Comparison of ENCODE assay signal across 11 mouse cellular contexts in genomic region chr9:32445789-32446188, GRCm38 (mm10).
A peak's percentile ranks its signal among the peaks of the same experiment; 100 is the strongest.
DNase-seq lines count a peak whose midpoint lies in the region; ATAC-seq and TF ChIP-seq lines count a peak whose summit lies in the region.
"Had no signal": no experiment of that assay in that cellular context is flagged by ENCODE, and none has a peak within 500 bp of the region (broad histone marks: within the 10 kb centered on the region; RNA-seq: fewer than 3 reads in every experiment).

No protein-coding gene starts in this region.

- TF ChIP-seq CTCF in heart, postnatal 0 days (IDR thresholded peaks at IDR 0.05; ENCODE audit: low read depth), result peak; percentile 41

- no peaks in the 10 kb centered on the region for H3K4me1 ChIP-seq in heart, postnatal 0 days (ENCODE audit: control insufficient read depth, insufficient read depth)
- 0 out of 2 replicates have a peak, but pooled peaks cover 10% of the 10 kb centered on the region for H3K4me1 ChIP-seq in heart, embryonic 10.5 days
- H3K4me1 ChIP-seq: stomach, embryonic 15.5 days had no signal

- H3K36me3 ChIP-seq in heart, postnatal 0 days (replicated peaks; ENCODE audit: control insufficient read depth, insufficient read depth, low read length), result 0 out of 2 replicates have a peak, but pooled peaks cover 6% of the 10 kb centered on the region
- H3K36me3 ChIP-seq in heart, embryonic 10.5 days, result peaks cover 10% of the 10 kb centered on the region
- H3K36me3 ChIP-seq: stomach, embryonic 15.5 days had no signal

- 59% methylated on average over 3 of the region's 3 CpGs for WGBS in heart, postnatal 0 days
- 55% methylated on average over 3 of the region's 3 CpGs for WGBS in heart, embryonic 10.5 days

- no peaks in the 10 kb centered on the region for H3K27me3 ChIP-seq in heart, postnatal 0 days (ENCODE audit: control insufficient read depth, insufficient read depth, low read length)
- no peaks in the 10 kb centered on the region for H3K27me3 ChIP-seq in heart, embryonic 10.5 days (ENCODE audit: insufficient read depth, poor library complexity, severe bottlenecking)
- H3K27me3 ChIP-seq: heart, embryonic 15.5 days; stomach, embryonic 15.5 days had no signal

- H3K4me3 ChIP-seq in heart, postnatal 0 days (ENCODE audit: low read depth, low read length), result no peak overlapping the region
- no peak overlapping the region for H3K4me3 ChIP-seq in heart, embryonic 10.5 days
- H3K4me3 ChIP-seq: heart, embryonic 15.5 days; stomach, embryonic 15.5 days had no signal

- H3K9me3 ChIP-seq in heart, postnatal 0 days (replicated peaks; ENCODE audit: control insufficient read depth, low read length), result no peaks in the 10 kb centered on the region
- no peaks in the 10 kb centered on the region for H3K9me3 ChIP-seq in heart, embryonic 10.5 days
- H3K9me3 ChIP-seq: heart, embryonic 15.5 days; stomach, embryonic 15.5 days had no signal

- H3K9ac ChIP-seq in heart, postnatal 0 days (replicated peaks; ENCODE audit: low read depth, low read length), result no peak overlapping the region
- H3K9ac ChIP-seq: heart, embryonic 15.5 days; stomach, embryonic 15.5 days had no signal

- no peak for TF ChIP-seq EP300 in heart, postnatal 0 days (IDR thresholded peaks at IDR 0.05; ENCODE audit: low read depth)

- no peak overlapping the region for H3K27ac ChIP-seq in heart, postnatal 0 days (ENCODE audit: low read depth)
- H3K27ac ChIP-seq in heart, embryonic 10.5 days, result no peak overlapping the region
- H3K27ac ChIP-seq: heart, embryonic 15.5 days; macrophage; stomach, embryonic 15.5 days had no signal

- DNase-seq in heart, postnatal 0 days (ENCODE audit: low spot score), result no peak
- DNase-seq in heart, embryonic 10.5 days (ENCODE audit: low spot score), result no peak
- DNase-seq in CD4-positive helper T cell, adult 2 months (ENCODE audit: low read depth, low spot score), result peak; percentile 61
- DNase-seq in brain, adult 2 months (ENCODE audit: low read depth, low spot score), result peak; percentile 14
- peak; percentile 43 for DNase-seq in mesoderm, embryonic 11.5 days (ENCODE audit: low read depth, low spot score)
- no peak for DNase-seq in ovary, postnatal 10 days (ENCODE audit: low spot score)
- DNase-seq in adrenal gland, postnatal 10 days, result no peak

- no peak overlapping the region for H3K4me2 ChIP-seq in heart, postnatal 0 days (ENCODE audit: low read depth, low read length)
- H3K4me2 ChIP-seq: heart, embryonic 15.5 days; stomach, embryonic 15.5 days had no signal

- no peak for ATAC-seq in heart, postnatal 0 days (ENCODE audit: insufficient read depth, low read depth)
- no peak for ATAC-seq in erythroid progenitor cell, adult 5-6 weeks (replicated peaks; ENCODE audit: low FRiP score, poor library complexity, severe bottlenecking)

Comparison
In these comparisons a context has a peak if more than half of its experiments do, and no peak if none do; other contexts are left out.
1. DNase-seq: peak in CD4-positive helper T cell, adult 2 months (single experiment), brain, adult 2 months (single experiment) and mesoderm, embryonic 11.5 days (single experiment); none in heart, postnatal 0 days (single experiment), heart, embryonic 10.5 days (single experiment), ovary, postnatal 10 days (single experiment) and adrenal gland, postnatal 10 days (single experiment).